Mouse (Mus musculus) stomach, postnatal 0 days (tissue): ENCODE results near the gene Scimp. TPM values are rescaled to one million over a fixed set of nuclear protein-coding genes. Genes with fewer than 3 reads are reported as not detected.

Experiments used
- ATAC-seq: fragments of 200-750 bp; cut with Nextera tagmentation; 2 replicates; pipeline ENCODE4 v1.8.0; 2017; ENCODE audit not compliant: low FRiP score, low TSS enrichment
- DNase-seq: peaks from one replicate; pipeline ENCODE4 v3.0.0-alpha.2; 2016; ENCODE audit warnings: low spot score
- H3K27ac ChIP-seq: fragments of 300-500 bp; sonication (generic); replicated peaks from 2 replicates; pipeline ENCODE4 v1.5.1; 2014; ENCODE audit warnings: mild to moderate bottlenecking, control low read depth
- H3K27me3 ChIP-seq: fragments of 300-500 bp; sonication (generic); 2 replicates; pipeline ENCODE4 v1.6.1; 2014; ENCODE audit warnings: low read length; ENCODE audit not compliant: control insufficient read depth, insufficient read depth
- H3K36me3 ChIP-seq: fragments of 300-500 bp; sonication (generic); 2 replicates; pipeline ENCODE4 v1.6.1; 2014; ENCODE audit warnings: low read length, mixed read lengths; ENCODE audit not compliant: control insufficient read depth, insufficient read depth
- H3K4me1 ChIP-seq: fragments of 300-500 bp; sonication (generic); replicated peaks from 2 replicates; pipeline ENCODE4 v1.6.1; 2014; ENCODE audit warnings: antibody characterized with exemption; ENCODE audit not compliant: control insufficient read depth, insufficient read depth
- H3K4me2 ChIP-seq: fragments of 300-500 bp; sonication (generic); replicated peaks from 2 replicates; pipeline ENCODE4 v1.6.1; 2014; ENCODE audit warnings: low read depth, mild to moderate bottlenecking, control low read depth, moderate library complexity
- H3K4me3 ChIP-seq: fragments of 300-500 bp; sonication (generic); 2 replicates; pipeline ENCODE4 v1.5.1; 2014; ENCODE audit warnings: low read depth, low read length, control low read depth
- H3K9ac ChIP-seq: fragments of 300-500 bp; sonication (generic); 2 replicates; pipeline ENCODE4 v1.6.1; 2014; ENCODE audit warnings: mild to moderate bottlenecking, low read length, control low read depth, mixed read lengths
- H3K9me3 ChIP-seq: fragments of 300-500 bp; sonication (generic); 2 replicates; pipeline ENCODE4 v1.6.1; 2016; ENCODE audit warnings: low read length; ENCODE audit not compliant: control insufficient read depth
- CTCF ChIP-seq: IDR thresholded peaks from 2 replicates; pipeline ENCODE4 v1.5.1; 2016; ENCODE audit warnings: antibody characterized with exemption, low read depth, mild to moderate bottlenecking, moderate library complexity
- EP300 ChIP-seq: optimal IDR thresholded peaks from 2 replicates; pipeline ENCODE3; 2016; ENCODE audit warnings: antibody characterized with exemption
- WGBS: fragments of 180-500 bp; shearing (Covaris S2); extraction: QIAGEN DNeasy Blood & Tissue Kit; methylation state at CpG from one replicate; pipeline ENCODE4 v1.1.7; 2014; 5-methylcytosine and 5-hydroxymethylcytosine counted together
- polyA plus RNA-seq: library from polyadenylated mRNA; unstranded; fragments of >200 nt; fragmentation: Nextera tagmentation; extraction: Ambion mirVana; gene quantifications from 2 replicates; pipeline ENCODE4 v1.2.1, GENCODE M21; 2015

Gene Scimp
- polyA plus RNA-seq, 1 experiment from 2014 or later = 0.63 TPM

GRCm38 (mm10) chr11:70755645-70756044, 56.7 kb downstream of the Scimp start:
- Histone ChIP-seq H3K4me1 (no peaks in the 10 kb centered on the region), H3K9ac (no peak overlapping the region), H3K36me3 (no peaks in the 10 kb centered on the region), H3K4me3 (no peak overlapping the region), H3K9me3 (no peaks in the 10 kb centered on the region), H3K4me2 (no peak overlapping the region), H3K27ac (no peak overlapping the region), H3K27me3 (no peaks in the 10 kb centered on the region)
- TF ChIP-seq EP300 (no peak), CTCF (peak; percentile 98)
- 9% methylated on average over 7 of the region's 7 CpGs for WGBS
- ATAC-seq (peak; percentile 62), DNase-seq (peak; percentile 87)

- DNase-seq (no peak), ATAC-seq (no peak)
- Histone ChIP-seq H3K4me1 (no peaks in the 10 kb centered on the region), H3K27ac (no peak overlapping the region), H3K9me3 (no peaks in the 10 kb centered on the region), H3K4me2 (no peak overlapping the region), H3K4me3 (no peak overlapping the region), H3K27me3 (no peaks in the 10 kb centered on the region), H3K9ac (no peak overlapping the region), H3K36me3 (no peaks in the 10 kb centered on the region)
- TF ChIP-seq EP300 = no peak
- peak; percentile 57 for TF ChIP-seq CTCF
- WGBS = 53% methylated on average over 7 of the region's 7 CpGs
Observed at GRCm38 (mm10) chr11:70754958-70755357, 57.4 kb downstream of the Scimp start.

- H3K9me3 ChIP-seq = no peaks in the 10 kb centered on the region
- H3K9ac ChIP-seq = no peak overlapping the region
- H3K4me1 ChIP-seq = no peaks in the 10 kb centered on the region
- DNase-seq (no peak), ATAC-seq (no peak)
- H3K27me3 ChIP-seq = no peaks in the 10 kb centered on the region
- 59% methylated on average over 4 of the region's 4 CpGs for WGBS
- H3K4me3 ChIP-seq = no peak overlapping the region
- no peak overlapping the region for H3K4me2 ChIP-seq
- H3K36me3 ChIP-seq = no peaks in the 10 kb centered on the region
- TF ChIP-seq EP300 = no peak
- no peak for TF ChIP-seq CTCF
- no peak overlapping the region for H3K27ac ChIP-seq
Observed at GRCm38 (mm10) chr11:70754476-70754875, 57.9 kb downstream of the Scimp start.

- no peak overlapping the region for H3K4me3 ChIP-seq
- no peaks in the 10 kb centered on the region for H3K9me3 ChIP-seq
- H3K36me3 ChIP-seq = no peaks in the 10 kb centered on the region
- no peak for DNase-seq
- WGBS = 87% methylated on average over 10 of the region's 10 CpGs
- H3K27ac ChIP-seq = no peak overlapping the region
- ATAC-seq = no peak
- no peak for TF ChIP-seq CTCF
- TF ChIP-seq EP300 = no peak
- H3K4me2 ChIP-seq = no peak overlapping the region
- H3K27me3 ChIP-seq = no peaks in the 10 kb centered on the region
- H3K9ac ChIP-seq = no peak overlapping the region
- no peaks in the 10 kb centered on the region for H3K4me1 ChIP-seq
Observed at GRCm38 (mm10) chr11:70753146-70753545, 59.2 kb downstream of the Scimp start.

GRCm38 (mm10) chr11:70752337-70753017, 59.9 kb downstream of the Scimp start:
- Histone ChIP-seq H3K4me2 (no peak overlapping the region), H3K36me3 (no peaks in the 10 kb centered on the region), H3K9ac (no peak overlapping the region), H3K27me3 (no peaks in the 10 kb centered on the region), H3K4me1 (no peaks in the 10 kb centered on the region), H3K4me3 (no peak overlapping the region), H3K9me3 (no peaks in the 10 kb centered on the region), H3K27ac (no peak overlapping the region; the same call in 1 of the 2 replicates)
- DNase-seq (no peak), ATAC-seq (no peak)
- 59% methylated on average over 4 of the region's 4 CpGs for WGBS
- no peak for TF ChIP-seq CTCF
- no peak for TF ChIP-seq EP300

GRCm38 (mm10) chr11:70747876-70748545, 64.4 kb downstream of the Scimp start:
- no peaks in the 10 kb centered on the region for H3K27me3 ChIP-seq
- 46% methylated on average over 4 of the region's 4 CpGs for WGBS
- peak; percentile 35 for DNase-seq
- TF ChIP-seq EP300 (no peak), CTCF (no peak)
- no peaks in the 10 kb centered on the region for H3K9me3 ChIP-seq
- no peaks in the 10 kb centered on the region for H3K4me1 ChIP-seq
- no peak overlapping the region for H3K4me3 ChIP-seq
- no peak overlapping the region for H3K9ac ChIP-seq
- H3K36me3 ChIP-seq = no peaks in the 10 kb centered on the region
- 0 out of 2 replicates have a peak overlapping the region, but pooled peaks have one; percentile 14 for H3K27ac ChIP-seq
- H3K4me2 ChIP-seq = no peak overlapping the region
- peak; percentile 82 for ATAC-seq
